Mouse (Mus musculus): ENCODE measurements around the gene Rtn4ip1. TPM values are rescaled to one million over a fixed set of nuclear protein-coding genes. Genes with fewer than 3 reads are reported as not detected.

Gene Rtn4ip1
- 3.6 and 4.8 TPM in 2 replicates for total RNA-seq (2023)

DNA sequence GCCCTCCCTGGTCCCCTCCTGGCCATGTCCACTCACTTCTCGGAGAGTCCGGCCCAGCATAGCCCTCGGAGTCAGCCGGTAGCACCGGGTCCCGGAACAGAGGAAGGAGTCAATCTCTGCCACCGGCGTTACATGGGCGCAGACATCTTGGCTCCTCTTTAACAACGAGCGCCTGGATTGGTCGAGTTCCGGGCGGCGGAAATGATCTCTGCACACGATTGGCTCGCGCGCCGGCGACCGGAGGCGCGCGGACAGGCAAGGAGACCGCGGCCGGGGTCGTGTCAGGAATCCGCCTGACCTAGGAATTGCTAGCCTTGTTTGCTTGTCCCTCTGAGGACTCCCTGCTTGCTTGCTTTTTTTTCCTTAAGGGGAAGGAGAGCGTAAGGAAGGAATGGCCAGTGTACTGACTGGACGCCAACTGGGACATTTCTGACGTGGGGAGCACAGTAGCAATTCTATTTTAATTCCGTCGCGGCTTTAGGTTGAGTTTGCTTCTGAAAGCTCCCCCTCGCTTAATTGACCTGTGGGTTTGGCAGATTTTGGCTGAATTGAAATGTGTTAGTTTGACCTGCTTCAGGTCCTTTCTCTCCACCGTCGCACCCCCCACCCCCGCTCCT, at the start of gene Rtn4ip1, which contains the start of gene Qrsl1:
Gene Rtn4ip1, plus strand, starts transcription at position 230 of the 617 bp plus-strand sequence.
Gene Qrsl1, minus strand, starts transcription at position 168 of the 617 bp plus-strand sequence.

Other genes with a start within 250 kb of the Rtn4ip1 start
- gene Qrsl1, start 62 bp upstream of the Rtn4ip1 start, total RNA-seq (2023), result 7.0 TPM in 2 replicates
- gene Crybg1, start 247.0 kb downstream of the Rtn4ip1 start, total RNA-seq (2023), result 25.6 and 30.7 TPM in 2 replicates

Data from neutrophil, adult 65 days (primary cell).